Mouse (Mus musculus) MEL (cell line): ENCODE results near the gene Kcng4. TPM values are rescaled to one million over a fixed set of nuclear protein-coding genes. Genes with fewer than 3 reads are reported as not detected.

Source experiments
- DNase-seq: peaks from one replicate; pipeline ENCODE4 v3.0.0; 2011; ENCODE audit warnings: low read depth, low spot score
- H3K27ac ChIP-seq: 2 replicates; pipeline ENCODE4 v1.5.1; 2012; ENCODE audit warnings: low read depth, mild to moderate bottlenecking, control low read depth, low read length, moderate library complexity; ENCODE audit not compliant: control insufficient read depth
- H3K27me3 ChIP-seq, 2 experiments: fragments of 150-350 bp in 1 of 2; sonication (generic) in 1 of 2; 2 replicates each; pipeline ENCODE4 v1.6.1; 2012; ENCODE audit warnings: low read length in 2 of 2, mild to moderate bottlenecking in 2 of 2, improper control_type of control experiment in 1 of 2, moderate library complexity in 1 of 2; ENCODE audit not compliant: insufficient read depth in 2 of 2, control insufficient read depth in 1 of 2
- H3K36me3 ChIP-seq, 2 experiments: 2 replicates each; pipeline ENCODE4 v1.6.1; 2012 to 2014; ENCODE audit warnings: low read length in 2 of 2, improper control_type of control experiment in 1 of 2, inconsistent platforms in 1 of 2, mild to moderate bottlenecking in 1 of 2; ENCODE audit not compliant: insufficient read depth in 2 of 2, control insufficient read depth in 1 of 2
- H3K4me1 ChIP-seq, 2 experiments: fragments of 150-350 bp in 1 of 2; sonication (generic) in 1 of 2; 2 replicates each; pipeline ENCODE4 v1.6.1; 2012; ENCODE audit warnings: low read length in 2 of 2, improper control_type of control experiment in 1 of 2, mild to moderate bottlenecking in 1 of 2; ENCODE audit not compliant: insufficient read depth in 2 of 2, control insufficient read depth in 1 of 2
- H3K4me3 ChIP-seq, 2 experiments: fragments of 150-350 bp in 1 of 2; sonication (generic) in 1 of 2; 2 replicates each; pipeline ENCODE4 v1.5.1; 2012; ENCODE audit warnings: low read depth in 2 of 2, low read length in 2 of 2, mild to moderate bottlenecking in 2 of 2, moderate library complexity in 2 of 2, control low read depth in 1 of 2, improper control_type of control experiment in 1 of 2; ENCODE audit not compliant: control insufficient read depth in 1 of 2, insufficient read depth in 1 of 2
- H3K79me2 ChIP-seq: 2 replicates; pipeline ENCODE4 v1.6.1; 2012; ENCODE audit warnings: mild to moderate bottlenecking, low read length, moderate library complexity; ENCODE audit not compliant: control insufficient read depth, poor library complexity, insufficient read depth
- H3K9ac ChIP-seq: 2 replicates; pipeline ENCODE4 v1.6.1; 2012; ENCODE audit warnings: low read depth, mild to moderate bottlenecking, control low read depth, low read length, moderate library complexity; ENCODE audit not compliant: control insufficient read depth, poor library complexity, severe bottlenecking
- H3K9me3 ChIP-seq: fragments of 150-350 bp; sonication (generic); replicated peaks from 2 replicates; pipeline ENCODE4 v1.6.1; 2012; ENCODE audit warnings: mild to moderate bottlenecking, low read length, improper control_type of control experiment, moderate library complexity; ENCODE audit not compliant: insufficient read depth
- BHLHE40 ChIP-seq: IDR thresholded peaks from 2 replicates; pipeline ENCODE4 v1.6.1; 2012; ENCODE audit warnings: low read depth, mild to moderate bottlenecking, inconsistent platforms, low read length, improper control_type of control experiment, borderline replicate concordance
- CTCF ChIP-seq, 3 experiments: IDR thresholded peaks in 2 of 3; conservative IDR thresholded peaks in 1 of 3; 2 replicates each; pipeline ENCODE4 v1.5.1; 2011 to 2012; ENCODE audit warnings: low read length in 3 of 3, low read depth in 2 of 3, mild to moderate bottlenecking in 2 of 3, improper control_type of control experiment in 1 of 3, inconsistent platforms in 1 of 3, mixed read lengths in 1 of 3, moderate library complexity in 1 of 3; ENCODE audit not compliant: control insufficient read depth in 1 of 3, insufficient read depth in 1 of 3, poor library complexity in 1 of 3, severe bottlenecking in 1 of 3
- GABPA ChIP-seq: IDR thresholded peaks from 2 replicates; pipeline ENCODE4 v1.6.1; 2012; ENCODE audit warnings: low read depth, mild to moderate bottlenecking, inconsistent platforms, low read length, improper control_type of control experiment, moderate library complexity
- GATA1 ChIP-seq: IDR thresholded peaks from 2 replicates; pipeline ENCODE4 v1.6.1; 2011; ENCODE audit warnings: low read depth, low read length, improper control_type of control experiment
- HCFC1 ChIP-seq: IDR thresholded peaks from 2 replicates; pipeline ENCODE4 v1.6.1; 2012; ENCODE audit warnings: low read depth, mild to moderate bottlenecking, inconsistent platforms, low read length, improper control_type of control experiment, moderate library complexity
- KAT2A ChIP-seq: conservative IDR thresholded peaks from 2 replicates; pipeline ENCODE4 v1.6.1; 2012; ENCODE audit warnings: low read depth, low read length, improper control_type of control experiment, inconsistent platforms
- MYB ChIP-seq: IDR thresholded peaks from 2 replicates; pipeline ENCODE4 v1.6.1; 2011; ENCODE audit warnings: mild to moderate bottlenecking, low read depth, low read length, improper control_type of control experiment
- NELFE ChIP-seq: IDR thresholded peaks from 2 replicates; pipeline ENCODE4 v1.6.1; 2011; ENCODE audit warnings: low read depth, low read length, improper control_type of control experiment
- POLR2A ChIP-seq, 2 experiments: IDR thresholded peaks; 2 replicates each; pipeline ENCODE4 v1.6.1; 2011 to 2012; ENCODE audit warnings: low read length in 2 of 2, mild to moderate bottlenecking in 2 of 2, control low read depth in 1 of 2, improper control_type of control experiment in 1 of 2, low read depth in 1 of 2, moderate library complexity in 1 of 2; ENCODE audit not compliant: control insufficient read depth in 1 of 2, insufficient read depth in 1 of 2, poor library complexity in 1 of 2
- RAD21 ChIP-seq: IDR thresholded peaks from 2 replicates; pipeline ENCODE4 v1.6.1; 2011; ENCODE audit warnings: mild to moderate bottlenecking, low read depth, low read length, improper control_type of control experiment
- SIN3A ChIP-seq: IDR thresholded peaks from 2 replicates; pipeline ENCODE4 v1.6.1; 2012; ENCODE audit warnings: low read length, improper control_type of control experiment, inconsistent platforms
- TBP ChIP-seq: IDR thresholded peaks from 2 replicates; pipeline ENCODE4 v1.8.0; 2011; ENCODE audit warnings: low read depth, low read length, improper control_type of control experiment
- UBTF ChIP-seq: IDR thresholded peaks from 2 replicates; pipeline ENCODE4 v1.6.1; 2012; ENCODE audit warnings: low read depth, mild to moderate bottlenecking, inconsistent platforms, low read length, improper control_type of control experiment, moderate library complexity, borderline replicate concordance; ENCODE audit not compliant: insufficient read depth
- USF1 ChIP-seq: IDR thresholded peaks from 2 replicates; pipeline ENCODE4 v1.6.1; 2014; ENCODE audit warnings: low read depth, mild to moderate bottlenecking, inconsistent platforms, low read length, improper control_type of control experiment, moderate library complexity
- ZC3H11A ChIP-seq: IDR thresholded peaks from 2 replicates; pipeline ENCODE4 v1.6.1; 2012; ENCODE audit warnings: low read depth, mild to moderate bottlenecking, inconsistent platforms, low read length, improper control_type of control experiment
- ZMIZ1 ChIP-seq: IDR thresholded peaks from 2 replicates; pipeline ENCODE4 v1.6.1; 2012; ENCODE audit warnings: low read depth, mild to moderate bottlenecking, inconsistent platforms, low read length, improper control_type of control experiment, moderate library complexity
- polyA plus RNA-seq, 2 experiments: library from polyadenylated mRNA; stranded (reverse) in 1 of 2; unstranded in 1 of 2; fragments of >175 nt in 1 of 2; fragments of >200 nt in 1 of 2; gene quantifications; 2 replicates each; pipeline versions ENCODE4 v1.2.1 to v1.2.4; 2012; ENCODE audit warnings: low replicate concordance in 2 of 2, low read depth in 1 of 2; ENCODE audit not compliant: insufficient read length in 2 of 2, insufficient read depth in 1 of 2, missing spikeins in 1 of 2
- total RNA-seq: library from RNA; depleted of rRNA; stranded (reverse); fragments of 300-350 nt; gene quantifications from 2 replicates; pipeline ENCODE4 v1.2.3, GENCODE M21; 2012

Gene Kcng4
- total and polyA plus RNA-seq, 3 experiments, result not detected

DNA sequence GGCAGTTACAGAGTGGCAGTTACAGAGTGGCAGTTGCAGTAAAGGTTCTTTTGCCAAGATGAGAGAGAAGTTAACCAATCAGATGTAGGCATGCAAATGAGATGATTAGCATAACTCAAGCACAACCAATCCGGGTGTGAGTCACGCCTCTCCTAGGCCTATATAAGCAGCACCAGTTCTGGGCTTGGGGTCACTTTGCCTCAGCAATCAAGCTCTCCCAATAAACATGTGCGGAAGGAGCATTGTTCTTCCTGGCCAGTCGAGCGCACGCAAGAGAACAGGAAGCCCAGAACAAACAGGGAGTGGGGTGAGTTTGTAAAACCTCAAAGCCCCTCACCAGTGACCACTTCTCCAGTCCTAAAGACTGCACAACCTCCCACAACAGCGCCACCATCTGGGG lies 11.4 kb upstream of the Kcng4 start:
- Histone ChIP-seq H3K9me3 (no peaks in the 10 kb centered on the region), H3K4me1 (no peaks in the 10 kb centered on the region), H3K36me3 (no peaks in the 10 kb centered on the region)
- peak; percentile 85; the same call in 1 of the 2 replicates for TF ChIP-seq MYB
- TF ChIP-seq TBP, result 0 out of 2 replicates have a peak, but pooled peaks have one; percentile 55
- TF ChIP-seq POLR2A (IDR thresholded peaks at IDR 0.05; ENCODE audit: control insufficient read depth in 1 of 2, insufficient read depth in 1 of 2, low read depth in 1 of 2, low read length in 2 of 2, poor library complexity in 1 of 2), result no peak
- TF ChIP-seq GATA1, result no peak
- no peak for TF ChIP-seq UBTF
- TF ChIP-seq NELFE, result no peak
- no peak for TF ChIP-seq GABPA
- TF ChIP-seq KAT2A, result no peak
- TF ChIP-seq, all 39 proteins: peak for 2
- no peak overlapping the region for H3K27ac ChIP-seq
- no peaks in the 10 kb centered on the region for H3K79me2 ChIP-seq
- DNase-seq, result no peak
- 0 out of 4 replicates have a peak, but pooled peaks cover 0 to 2% of the 10 kb centered on the region in 2 experiments for H3K27me3 ChIP-seq
- no peak overlapping the region for H3K4me3 ChIP-seq
- no peak overlapping the region for H3K9ac ChIP-seq

DNA sequence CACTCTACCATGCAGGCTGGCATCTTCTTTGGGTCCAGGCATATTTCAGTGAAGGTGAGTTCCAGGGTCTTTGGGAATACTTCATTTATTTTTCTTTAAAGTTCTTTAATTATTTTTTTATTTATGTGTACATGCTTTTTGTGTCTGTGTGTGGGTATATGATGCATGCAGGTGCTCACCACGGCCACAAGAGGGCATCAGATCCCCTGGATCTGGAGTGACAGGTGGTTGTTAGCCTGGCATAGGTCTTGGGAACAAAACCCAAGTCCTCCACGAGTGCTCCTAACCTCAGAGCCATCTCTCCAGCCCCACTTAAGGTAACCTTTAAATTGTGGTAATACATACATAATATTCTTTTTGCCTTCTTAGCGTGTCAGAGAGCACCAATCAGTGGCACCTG lies 10.7 kb upstream of the Kcng4 start:
- 0 out of 4 replicates have a peak, but pooled peaks cover 0 to 2% of the 10 kb centered on the region in 2 experiments for H3K27me3 ChIP-seq
- no peak overlapping the region for H3K4me3 ChIP-seq
- H3K9me3 ChIP-seq, result no peaks in the 10 kb centered on the region
- H3K27ac ChIP-seq, result no peak overlapping the region
- TF ChIP-seq SIN3A, result no peak
- TF ChIP-seq ZC3H11A, result no peak
- no peak for TF ChIP-seq BHLHE40
- TF ChIP-seq RAD21, result peak; percentile 8
- no peak for TF ChIP-seq KAT2A
- peak; percentile 30 to 49 (median 42) for TF ChIP-seq CTCF (IDR thresholded peaks at IDR 0.05 in 2 of 3, conservative IDR thresholded peaks at IDR 0.05 in 1 of 3; ENCODE audit: control insufficient read depth in 1 of 3, insufficient read depth in 1 of 3, low read depth in 2 of 3, low read length in 3 of 3, poor library complexity in 1 of 3, severe bottlenecking in 1 of 3)
- TF ChIP-seq USF1, result no peak
- no peak for TF ChIP-seq GATA1
- no peaks in the 10 kb centered on the region for H3K36me3 ChIP-seq
- no peak overlapping the region for H3K9ac ChIP-seq
- DNase-seq, result peak; percentile 15
- no peaks in the 10 kb centered on the region for H3K79me2 ChIP-seq
- no peaks in the 10 kb centered on the region for H3K4me1 ChIP-seq

DNA sequence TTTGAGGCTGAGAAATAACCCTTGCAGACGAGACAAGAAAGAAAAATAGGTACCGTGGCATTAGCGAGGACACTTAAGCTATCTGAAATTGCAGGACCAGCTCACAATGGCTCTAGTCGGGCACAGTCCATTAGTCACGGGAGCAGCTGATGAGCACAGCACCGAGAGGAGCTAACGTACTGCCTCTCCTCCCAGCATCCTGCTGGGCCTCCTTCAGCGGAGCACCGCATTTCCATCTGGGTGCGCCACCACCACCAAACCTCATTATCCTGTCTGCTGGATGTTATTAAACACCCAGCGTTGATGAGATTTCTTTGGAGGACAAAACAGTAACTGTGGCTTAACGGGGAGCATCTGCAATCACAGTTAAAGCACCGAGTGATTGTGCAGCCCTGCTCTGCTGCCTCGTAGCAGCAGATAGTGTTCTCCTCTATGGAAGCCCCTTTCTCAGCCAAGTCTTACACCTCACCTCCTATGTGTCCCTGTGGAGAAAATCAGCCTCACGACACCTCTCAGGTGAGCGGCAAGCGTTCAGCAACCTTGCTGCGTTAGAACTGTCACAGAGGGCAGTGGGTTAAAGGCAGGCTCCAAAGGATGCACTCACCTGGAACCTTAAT lies 9.6 kb upstream of the Kcng4 start:
- no peak for TF ChIP-seq ZMIZ1
- no peak for TF ChIP-seq HCFC1
- H3K27ac ChIP-seq, result no peak overlapping the region
- H3K9ac ChIP-seq, result no peak overlapping the region
- no peak for DNase-seq
- H3K4me1 ChIP-seq, result no peaks in the 10 kb centered on the region
- H3K4me3 ChIP-seq, result no peak overlapping the region
- 0 out of 4 replicates have a peak, but pooled peaks cover 0 to 2% of the 10 kb centered on the region in 2 experiments for H3K27me3 ChIP-seq
- no peaks in the 10 kb centered on the region for H3K9me3 ChIP-seq
- H3K36me3 ChIP-seq, result no peaks in the 10 kb centered on the region
- no peaks in the 10 kb centered on the region for H3K79me2 ChIP-seq
